Mouse (Mus musculus): ENCODE measurements around the gene Wnt9b.

GRCm38 (mm10) chr11:103764601-103765000 is 15.0 kb upstream of the Wnt9b start:
- no peak for TF ChIP-seq CTCF (IDR thresholded peaks at IDR 0.05; ENCODE audit: low read depth)
- no peak for TF ChIP-seq EP300 (IDR thresholded peaks at IDR 0.05; ENCODE audit: low read depth)
